Mouse (Mus musculus) cerebellum, adult (tissue): Measurements from ENCODE around the gene Parp1.

Experiments used
- ATAC-seq: cut with Nextera tagmentation; 2 replicates; pipeline ENCODE4 v1.9.2; 2017; ENCODE audit warnings: mild to moderate bottlenecking, moderate library complexity, mixed read lengths; ENCODE audit not compliant: insufficient number of reproducible peaks, low FRiP score, low TSS enrichment

The Parp1 gene

DNA sequence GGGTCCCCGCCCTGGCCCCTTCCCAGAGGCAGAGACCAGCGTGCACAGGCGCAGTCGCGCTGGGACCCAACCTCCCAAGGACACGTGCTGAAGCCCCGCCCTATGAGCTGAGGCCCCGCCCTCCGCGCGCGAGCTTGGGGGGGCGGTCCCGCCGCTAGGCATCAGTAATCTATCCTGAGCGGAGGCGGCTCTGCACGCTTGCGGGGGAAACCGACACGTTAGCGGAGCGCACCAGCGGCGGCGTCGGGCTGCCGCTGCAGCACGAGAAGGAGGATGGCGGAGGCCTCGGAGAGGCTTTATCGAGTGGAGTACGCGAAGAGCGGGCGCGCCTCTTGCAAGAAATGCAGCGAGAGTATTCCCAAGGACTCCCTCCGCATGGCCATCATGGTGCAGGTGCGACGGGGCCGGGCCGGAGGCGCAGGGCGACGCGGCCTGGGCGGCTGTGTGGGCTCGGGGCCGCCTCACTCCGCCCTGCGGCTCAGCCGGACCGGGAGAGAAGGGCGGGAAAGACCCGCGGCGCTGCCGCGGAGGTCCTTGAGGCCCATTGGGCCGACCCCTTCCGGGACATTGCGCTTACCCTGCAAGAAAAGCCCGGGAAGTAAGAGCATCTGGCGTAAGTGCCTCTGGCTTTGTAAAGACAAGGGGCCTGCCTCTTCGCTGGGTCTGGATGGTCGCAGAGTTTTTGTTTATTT, at the start of gene Parp1:
Gene Parp1 (plus strand): TSS at position 164 of the 692 bp plus-strand sequence.
- peak; percentile 85 for ATAC-seq

DNA sequence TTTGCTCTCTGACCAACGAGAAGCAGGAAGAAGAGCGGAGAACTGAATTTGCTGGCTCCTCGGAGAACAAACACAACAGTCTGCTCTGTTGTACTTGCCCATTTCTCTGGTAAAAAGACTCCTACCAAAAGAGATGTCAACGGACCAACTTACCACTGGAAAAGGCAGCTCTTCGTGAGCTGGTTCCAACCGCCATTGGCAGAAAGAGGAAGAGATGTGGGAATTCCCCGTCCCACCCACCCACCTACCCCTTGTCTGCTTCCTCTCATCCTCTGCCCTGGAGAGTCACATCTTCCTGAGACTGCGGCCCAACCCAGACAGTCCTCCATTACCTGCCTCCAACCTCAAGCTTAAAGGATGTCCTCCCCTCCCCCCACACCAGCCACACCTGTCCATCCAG, 49.2 kb upstream of the Parp1 start:
- no peak for ATAC-seq

DNA sequence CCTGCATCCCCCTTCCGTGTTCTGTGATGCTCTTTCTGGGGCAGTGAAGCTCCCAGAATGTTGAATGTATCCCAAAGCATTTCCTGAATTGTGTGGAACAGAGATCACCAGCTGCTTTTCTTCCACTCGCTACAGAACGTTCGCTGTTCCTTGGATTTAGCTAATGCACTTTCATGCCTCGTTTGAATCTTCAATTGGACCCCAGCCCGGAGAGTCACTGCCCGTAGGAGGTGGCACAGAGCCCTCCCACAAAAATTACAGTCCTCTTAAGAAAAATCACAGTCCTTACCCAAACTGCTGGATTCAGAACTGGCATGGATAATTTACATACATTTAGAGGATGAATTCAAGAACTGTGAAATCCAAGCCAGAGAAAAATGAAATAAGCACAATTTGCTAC, 48.5 kb upstream of the Parp1 start:
- no peak for ATAC-seq

DNA sequence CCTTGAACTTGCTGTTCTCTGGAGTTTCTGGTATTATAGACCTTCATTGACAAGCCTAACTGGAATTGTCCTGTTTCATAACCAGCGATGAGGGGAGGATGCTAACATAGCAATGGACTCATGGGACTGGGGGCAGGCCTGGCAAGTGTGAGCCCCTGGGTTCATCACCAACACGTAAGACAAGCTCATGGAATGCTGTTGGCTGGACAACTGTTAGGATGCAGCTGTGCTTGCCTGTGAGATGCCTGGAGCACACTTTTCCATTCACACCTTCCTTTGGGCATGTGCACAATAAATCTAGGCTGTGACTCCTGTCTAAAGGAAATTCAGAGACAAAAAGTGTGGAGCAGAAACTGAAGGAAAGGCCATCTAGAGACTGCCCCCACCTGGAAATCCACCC, 45.4 kb upstream of the Parp1 start:
- no peak for ATAC-seq

DNA sequence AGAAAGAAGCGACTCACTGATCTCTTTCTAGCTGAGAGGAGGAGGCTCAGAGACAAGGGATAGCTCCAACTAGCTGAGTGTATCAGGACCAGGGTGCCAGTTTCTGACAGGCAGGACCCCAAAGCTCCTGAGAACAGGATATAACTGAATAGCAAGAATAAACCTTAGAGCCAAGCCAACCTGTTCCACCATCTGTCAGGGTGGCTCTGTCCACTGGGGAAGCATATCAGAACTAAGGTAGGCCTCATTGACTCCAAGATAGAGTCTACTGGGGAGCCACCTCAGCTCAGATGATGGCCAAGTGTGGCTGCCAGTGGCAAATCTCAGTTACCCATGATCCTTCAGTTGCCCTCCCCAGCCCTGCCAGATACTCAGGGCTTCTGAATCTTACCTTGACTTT, 43.4 kb upstream of the Parp1 start:
- peak; percentile 90 for ATAC-seq

DNA sequence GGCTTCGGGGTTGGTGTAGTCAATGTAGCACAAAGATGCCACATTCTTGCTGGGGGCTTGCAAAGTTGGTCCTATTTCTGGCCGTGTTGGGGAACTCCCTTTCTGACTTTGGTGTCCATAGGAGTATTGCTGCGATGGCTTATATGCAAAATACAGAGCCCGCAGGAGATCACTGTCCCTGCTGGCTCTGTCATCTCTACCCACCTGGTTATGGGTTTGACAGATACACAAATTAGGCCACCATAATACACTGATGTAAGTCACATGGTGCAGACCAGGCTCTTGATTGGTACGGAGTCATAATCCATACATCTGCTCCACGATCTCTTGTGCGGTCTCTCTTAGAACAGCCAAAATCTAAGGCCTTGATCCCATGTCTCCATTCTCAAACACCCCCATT, 38.9 kb upstream of the Parp1 start:
- ATAC-seq: no peak

DNA sequence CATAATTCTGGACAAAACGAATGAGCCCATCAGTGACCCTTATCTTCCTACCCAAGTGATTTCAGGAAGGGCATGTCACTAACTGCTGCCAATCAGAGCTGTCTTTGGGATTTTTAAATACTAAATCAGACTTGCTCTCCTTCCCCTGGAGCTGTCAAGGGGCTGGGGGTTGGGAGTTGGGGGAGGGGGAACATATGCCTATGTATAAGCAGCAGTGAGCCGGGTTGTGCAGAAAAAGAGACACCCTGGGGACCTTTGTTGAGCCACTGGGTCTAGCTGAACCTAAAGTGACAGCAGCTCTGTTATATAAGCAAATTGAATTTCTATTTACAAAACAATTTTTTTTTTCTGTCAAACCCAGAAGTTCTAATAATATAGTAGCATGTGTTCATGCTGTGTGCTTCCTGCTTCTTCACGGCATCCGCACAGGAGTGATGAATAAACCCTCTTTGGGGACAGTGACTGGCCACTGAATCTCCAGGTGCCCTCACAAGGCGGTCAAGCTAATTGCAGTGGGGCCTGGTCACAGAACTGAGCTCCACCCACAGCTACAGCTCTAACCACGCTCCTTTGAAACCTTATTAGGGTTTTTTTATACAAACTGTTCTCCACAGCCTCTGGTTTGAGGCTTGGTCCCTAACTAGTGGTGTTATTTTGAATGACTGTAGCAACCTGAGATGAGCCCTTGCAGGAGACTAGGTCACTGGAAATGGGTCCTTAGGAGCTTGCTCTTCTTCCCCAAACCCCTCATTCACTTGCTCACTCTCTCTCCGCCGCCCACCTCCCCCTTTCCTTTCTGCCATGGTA, 38.1 kb upstream of the Parp1 start:
- ATAC-seq: peak; percentile 82; the same call in 1 of the 2 replicates

DNA sequence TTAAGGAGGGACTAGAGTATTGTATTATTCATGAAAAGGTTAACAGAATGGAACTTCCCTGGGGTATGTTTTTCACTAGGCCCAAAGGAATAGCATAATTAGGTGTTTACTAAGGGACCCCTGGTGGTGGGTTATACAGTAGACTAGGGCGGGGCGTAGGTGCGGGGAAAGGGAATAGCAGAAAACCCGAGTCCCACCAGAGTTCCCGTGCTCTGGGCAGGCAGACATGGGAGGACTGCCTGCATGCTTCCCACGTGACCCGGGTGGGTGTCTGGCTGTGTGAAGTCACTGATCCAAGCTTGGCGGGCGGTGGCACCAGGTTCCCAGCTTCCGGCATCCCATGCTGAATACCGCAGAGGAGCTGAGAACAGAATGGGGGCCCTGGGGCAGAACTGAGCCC, 36.1 kb upstream of the Parp1 start:
- no peak for ATAC-seq

DNA sequence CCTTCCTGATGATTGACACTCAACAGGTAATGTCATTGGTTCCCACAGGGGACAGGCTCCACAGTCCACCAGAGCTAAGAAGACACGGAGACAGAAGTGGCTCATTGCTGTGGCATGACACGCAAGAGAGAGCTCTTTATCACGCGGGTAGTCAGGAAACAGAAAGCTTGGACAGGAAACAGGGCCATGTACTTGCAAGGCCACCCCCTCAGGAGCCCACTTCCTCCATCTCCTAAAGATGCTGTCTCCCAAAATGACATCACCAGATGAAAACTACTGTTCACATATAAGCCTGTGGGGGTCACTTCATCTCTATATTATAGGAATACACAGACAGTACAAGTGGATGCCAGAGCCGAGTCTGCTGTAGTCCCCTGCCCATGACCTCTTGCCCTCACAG, 32.0 kb upstream of the Parp1 start:
- ATAC-seq: no peak

DNA sequence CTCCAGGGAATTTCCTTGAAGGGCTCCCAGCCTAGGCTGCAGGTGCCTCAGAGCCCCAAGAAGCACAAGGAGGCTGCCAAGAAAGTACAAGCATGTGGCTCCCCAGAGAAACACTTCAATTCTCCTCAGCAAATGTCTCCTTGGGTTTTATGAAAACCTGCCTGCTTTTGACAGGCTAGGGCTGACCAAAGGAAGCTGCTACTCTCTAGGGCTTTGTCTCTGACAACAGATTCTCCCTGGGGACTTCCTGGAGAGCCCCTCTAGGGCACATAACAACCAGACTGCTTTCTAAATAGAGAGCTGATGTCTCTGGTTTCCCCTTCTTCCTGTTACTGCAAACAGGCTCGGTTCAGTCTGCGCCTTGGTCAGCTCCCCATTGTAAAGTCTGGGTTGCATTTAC, 27.5 kb upstream of the Parp1 start:
- ATAC-seq: no peak

DNA sequence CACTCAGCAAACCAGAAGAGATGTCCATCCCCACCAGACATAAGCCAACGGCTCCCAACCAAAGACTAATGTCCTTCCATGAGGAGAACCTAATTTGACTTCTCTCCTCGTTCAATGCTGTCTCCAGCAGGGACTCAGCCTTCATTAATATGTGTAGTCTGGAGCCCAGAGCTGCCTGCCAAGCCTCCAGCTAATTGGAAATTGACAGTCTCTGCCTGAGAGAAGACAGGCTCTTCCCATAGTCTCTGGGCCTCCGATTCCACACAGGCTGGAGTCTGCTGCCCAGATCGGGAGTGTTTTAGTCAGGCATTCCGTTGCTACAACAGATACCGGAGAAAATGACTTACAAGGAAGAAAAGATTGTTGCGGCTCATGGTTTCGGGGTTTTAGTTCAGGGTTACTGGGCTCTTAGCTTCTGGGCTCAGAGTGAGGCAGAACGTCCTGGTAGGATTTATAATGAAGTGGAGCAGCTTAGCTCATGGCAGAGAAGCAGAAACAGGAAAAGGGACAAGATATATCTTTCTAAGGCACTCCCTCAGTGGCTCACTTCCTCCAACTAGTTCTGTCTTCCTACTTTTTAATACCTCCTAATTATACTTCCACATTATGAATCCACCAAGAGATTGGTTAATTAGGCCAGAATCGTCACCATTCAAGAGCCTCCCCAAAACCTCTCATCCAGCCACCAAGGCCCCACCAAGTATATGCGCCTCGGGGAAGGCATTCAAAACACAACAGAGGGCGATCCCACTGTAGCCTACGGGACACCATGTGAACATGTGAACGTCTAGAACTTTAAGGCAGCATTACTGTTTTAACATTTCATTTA, 26.6 kb upstream of the Parp1 start:
- no peak for ATAC-seq

DNA sequence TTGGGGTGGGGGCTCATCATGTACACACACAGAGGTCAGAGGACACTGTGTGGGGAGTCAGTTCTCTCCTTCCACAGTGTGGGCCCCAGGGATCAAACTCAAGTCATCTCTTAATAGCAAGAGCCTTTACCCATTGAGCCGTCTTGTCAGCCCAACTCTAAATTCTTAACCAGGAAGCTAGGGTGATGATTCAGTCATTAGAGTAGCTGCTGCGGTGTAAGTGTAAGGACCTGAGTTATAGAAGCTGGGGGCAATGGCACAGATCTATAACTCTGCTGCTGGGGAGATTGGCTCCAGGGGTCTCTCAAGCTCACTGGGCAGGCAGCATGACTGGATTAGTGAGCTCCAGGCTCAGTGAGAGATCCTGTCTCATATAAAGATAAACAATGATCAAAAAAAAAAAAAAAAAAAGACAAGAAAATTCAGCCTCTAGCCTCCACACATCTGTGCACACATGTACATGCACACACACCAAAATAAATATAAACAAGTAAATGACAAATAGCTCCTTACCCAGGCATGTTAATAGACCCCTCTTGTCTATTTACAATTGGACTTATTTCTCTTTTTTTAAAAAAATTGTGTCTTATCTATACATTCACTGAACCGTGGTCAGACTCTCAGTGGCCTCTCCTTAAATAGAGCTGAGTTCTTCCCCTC, 25.9 kb upstream of the Parp1 start:
- ATAC-seq: no peak

DNA sequence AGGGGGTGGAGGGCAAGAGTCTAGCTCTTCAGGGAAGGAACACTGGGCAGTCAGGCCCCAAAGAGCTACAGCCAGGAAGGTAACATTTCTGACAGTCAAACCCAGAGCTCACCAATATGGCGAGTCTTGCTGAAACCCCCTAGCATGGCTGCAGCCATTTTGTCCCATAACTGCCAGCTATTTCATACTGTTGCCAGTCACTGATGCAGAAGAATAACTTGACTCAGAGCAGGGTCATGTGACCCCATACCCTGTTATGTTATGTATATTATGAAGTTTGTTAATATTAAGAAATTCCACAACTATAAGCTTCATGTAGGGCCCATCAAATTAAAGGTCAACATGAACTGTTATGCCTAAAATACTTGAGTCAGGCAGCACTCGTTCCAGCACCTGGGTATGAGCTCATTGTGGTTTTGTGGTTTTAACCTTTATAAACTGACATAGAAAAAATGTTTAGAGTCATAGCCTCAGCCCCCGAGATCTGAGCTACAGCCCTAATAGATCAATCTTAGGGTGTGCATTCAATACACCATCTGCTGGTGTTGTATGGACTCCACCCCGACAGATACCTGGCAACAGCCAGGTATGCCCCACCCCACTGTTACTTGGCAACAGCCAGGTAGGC, 22.7 kb upstream of the Parp1 start:
- no peak for ATAC-seq

DNA sequence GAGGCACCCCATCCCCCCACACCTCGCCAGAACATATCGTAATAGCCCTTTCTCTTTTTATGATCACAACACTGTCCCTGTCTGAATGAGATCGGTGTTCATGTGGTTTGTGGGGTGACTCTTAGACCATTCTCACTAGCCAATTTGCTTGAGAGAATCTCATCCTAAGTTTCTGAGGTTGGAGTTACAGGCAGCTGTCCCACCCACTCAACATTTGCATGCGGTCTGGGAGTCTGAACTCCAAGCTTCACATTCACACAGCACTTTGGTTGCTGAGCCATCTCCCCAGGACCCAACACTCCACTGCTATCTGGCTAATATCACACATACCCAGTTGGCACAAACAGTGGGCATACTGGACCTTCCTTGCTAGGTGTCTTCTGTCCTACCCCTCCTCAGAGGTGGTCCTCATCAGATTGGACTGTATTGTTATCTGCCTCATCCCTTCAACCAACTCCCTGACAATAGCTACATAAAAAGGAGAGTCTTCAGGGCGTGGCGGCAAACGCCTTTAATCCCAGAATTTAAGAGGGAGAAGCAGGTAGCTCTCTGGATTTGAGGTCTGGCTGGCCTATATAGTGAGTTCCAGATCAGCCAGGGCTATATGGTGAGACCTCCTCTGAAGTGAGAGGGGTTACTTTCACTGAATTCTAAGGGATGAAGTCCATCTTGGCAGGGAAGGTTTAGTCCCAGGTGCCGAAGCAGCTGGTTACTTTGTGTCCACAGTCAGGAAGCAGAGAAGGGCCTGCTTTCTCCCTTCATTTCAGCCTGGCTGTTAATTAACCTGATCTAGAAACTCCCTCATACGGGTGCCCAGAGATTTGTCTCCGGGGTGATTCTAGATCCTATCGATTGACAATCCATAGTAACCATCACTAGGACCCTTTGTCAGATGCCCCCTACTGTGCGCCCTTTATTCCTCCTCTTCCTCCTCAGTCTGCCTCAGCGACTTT, 21.6 kb upstream of the Parp1 start:
- ATAC-seq: no peak

DNA sequence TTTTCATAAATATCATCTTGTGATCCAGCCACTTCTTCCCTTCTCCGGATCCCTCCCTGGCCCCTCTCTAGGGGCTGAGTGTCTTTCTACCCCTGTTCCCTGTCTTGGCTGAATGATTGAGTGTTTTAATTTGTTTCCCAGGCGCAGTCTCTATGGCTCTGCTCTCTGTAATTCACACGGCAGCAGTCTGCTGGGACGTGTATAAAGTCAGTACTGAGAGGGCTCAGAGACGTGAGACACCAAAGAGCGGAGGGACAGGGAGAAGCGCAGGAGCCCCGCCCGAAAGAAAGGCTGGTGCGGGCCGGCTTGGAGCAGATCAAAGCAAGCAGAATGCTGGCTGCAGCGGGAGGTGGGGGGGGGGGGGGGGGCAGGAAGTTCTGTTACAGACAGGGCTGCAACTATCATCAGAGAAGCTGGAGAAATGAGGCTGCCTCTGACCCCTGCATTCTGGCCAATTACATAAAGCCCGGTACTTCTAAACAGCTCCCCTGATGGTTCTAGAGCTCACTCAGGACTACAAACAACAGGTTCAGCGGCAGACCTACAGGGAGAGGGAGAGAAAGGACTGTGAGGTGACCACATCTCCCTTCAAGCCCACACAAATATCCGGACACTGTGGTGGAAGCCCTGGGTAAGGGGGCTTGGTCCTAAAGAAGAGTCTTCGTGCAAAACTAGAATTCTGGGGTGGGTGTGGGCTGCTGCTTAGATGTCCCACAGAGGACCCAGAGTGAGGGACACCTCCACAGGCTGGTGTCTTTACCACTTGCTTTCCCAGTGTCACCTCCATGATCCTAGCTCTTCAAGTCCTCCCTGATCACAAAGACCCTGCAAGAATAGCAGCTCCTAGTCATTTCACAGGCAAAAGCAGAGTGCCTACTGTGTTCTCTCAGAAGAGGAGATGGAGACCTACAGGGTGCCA, 20.7 kb upstream of the Parp1 start:
- ATAC-seq: no peak

DNA sequence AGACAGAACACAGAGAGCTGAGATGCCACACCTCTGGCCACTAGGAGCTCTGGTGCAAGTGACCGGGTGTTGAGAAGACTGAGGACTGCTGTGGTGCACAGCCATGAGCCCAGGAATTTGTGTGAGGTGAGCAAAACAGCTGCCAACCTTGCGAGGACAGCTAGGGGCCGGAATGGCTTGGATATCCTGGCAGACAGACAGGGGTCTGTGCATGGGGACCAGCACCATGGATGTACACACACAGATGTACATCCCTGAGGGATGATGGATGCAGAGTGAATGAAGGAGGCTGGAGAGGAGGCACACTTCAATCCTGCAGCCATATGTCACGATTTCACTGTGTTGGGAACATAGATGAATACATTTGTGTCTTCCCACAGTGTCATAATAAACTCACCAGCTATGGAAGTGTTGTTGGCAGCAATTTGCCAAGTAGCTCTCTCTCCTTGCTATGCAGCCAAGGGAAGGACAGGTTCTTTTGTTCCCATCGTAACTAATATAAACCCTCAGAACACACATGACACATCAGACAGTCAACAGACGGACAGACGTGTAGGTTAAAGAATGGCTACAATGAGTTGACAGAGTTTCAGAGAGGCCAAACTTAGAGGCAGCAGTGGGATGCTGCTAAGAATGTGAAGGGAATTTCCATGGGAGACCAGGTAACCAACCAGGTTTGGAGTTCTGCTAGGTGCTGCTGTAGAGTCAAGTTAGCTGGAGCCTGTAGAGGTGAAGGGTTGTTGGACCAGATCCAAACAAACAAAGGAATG, 19.0 kb upstream of the Parp1 start:
- ATAC-seq: no peak

DNA sequence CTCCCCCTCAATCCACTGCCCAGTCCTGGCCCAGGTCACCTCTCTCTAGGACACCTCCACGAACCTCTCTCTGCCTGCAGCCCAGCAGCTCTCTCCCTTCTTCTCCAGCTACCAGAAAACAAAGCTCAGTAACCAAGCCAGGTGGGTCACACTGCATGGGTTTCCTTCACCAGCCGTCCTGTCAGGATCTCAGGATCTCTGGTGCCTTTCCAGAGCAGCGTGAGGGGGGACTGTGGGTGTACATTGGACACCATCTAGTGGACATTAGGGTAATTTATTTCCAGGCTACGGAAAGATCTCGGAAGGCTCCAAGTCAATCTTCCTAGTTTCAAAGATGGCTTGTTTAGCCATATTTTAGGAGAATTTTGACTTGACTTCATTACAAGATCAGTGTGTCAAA, 18.0 kb upstream of the Parp1 start:
- peak; percentile 87 for ATAC-seq
